Mouse (Mus musculus): ENCODE results near the gene Ago3.

Ago3 gene

DNA sequence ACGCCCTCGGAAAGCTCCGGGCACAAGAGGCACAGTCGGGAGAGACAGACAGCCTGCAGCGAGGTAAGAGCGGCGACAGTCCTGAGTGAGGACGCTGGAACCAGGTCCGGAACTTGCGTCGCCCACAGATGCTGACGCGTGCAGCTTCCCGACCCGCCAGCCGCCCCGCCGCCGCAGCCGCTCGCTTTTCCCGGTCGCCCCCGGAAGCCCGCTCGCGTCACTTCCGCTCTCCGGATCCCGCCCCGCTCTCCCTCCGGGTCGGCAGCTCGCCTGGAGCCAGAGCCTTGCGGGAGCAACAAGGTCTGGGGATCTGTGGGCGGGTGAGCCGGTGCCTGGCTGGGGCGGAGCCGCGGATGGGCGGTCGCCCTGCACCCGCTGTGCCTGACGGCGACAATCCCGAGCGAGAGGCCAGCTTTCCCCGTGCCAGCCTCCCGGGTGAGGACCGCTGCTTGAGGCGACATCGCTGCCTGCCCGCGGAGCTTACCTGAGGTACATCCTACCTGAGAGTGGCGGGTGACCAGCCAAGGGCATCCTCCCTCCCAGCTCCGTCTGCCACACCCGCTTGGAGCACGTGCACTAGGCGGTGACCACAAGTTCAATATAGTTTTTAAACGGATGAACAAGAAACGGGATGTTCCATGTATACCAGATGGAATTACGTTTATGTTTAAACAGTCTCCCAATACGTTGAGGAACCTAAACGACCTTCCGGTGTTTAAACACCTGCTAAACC, at the start of gene Ago3:
Ago3 (minus strand) TSS at position 210 of the 733 bp plus-strand sequence.
- DNase-seq: peak; percentile 94 to 95

GRCm38 (mm10) chr4:126473031-126473430, 43.7 kb upstream of the Ago3 start:
- no peak for DNase-seq

- no peak for DNase-seq
Observed at GRCm38 (mm10) chr4:126469334-126469733, 40.0 kb upstream of the Ago3 start.

- no peak for DNase-seq
Observed at GRCm38 (mm10) chr4:126468925-126469324, 39.6 kb upstream of the Ago3 start.

DNA sequence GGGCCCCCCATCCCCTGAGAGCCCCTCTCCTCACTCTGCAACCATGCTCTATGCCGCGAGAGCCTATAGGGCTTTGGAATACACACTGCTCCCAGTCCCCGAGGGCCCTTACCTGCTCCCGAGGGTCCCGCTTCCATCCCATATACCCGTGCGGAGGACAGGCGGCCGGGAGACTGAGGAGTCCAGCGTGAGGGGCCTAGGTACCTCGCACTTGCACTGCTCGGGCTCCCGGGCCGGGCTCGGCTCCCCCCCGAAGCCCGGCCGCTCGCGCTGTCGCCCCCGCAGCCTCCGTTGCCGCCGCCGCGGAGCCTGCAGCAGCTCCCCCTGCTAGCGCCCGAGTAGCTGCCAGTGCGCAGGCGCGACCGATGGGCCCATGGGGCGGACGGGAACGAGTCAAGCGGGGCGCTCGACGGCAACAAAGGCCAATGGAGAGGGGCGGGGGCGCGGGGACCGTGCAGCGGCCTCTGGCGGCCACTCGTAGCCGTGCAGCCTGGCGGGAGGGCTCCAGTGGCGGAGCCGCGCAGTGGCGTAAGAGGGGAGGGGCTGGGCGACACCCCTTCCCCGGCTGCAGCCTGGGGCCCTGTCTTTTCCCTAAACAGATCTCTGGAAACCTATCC, 39.0 kb upstream of the Ago3 start, which contains the start of gene Ago1:
Ago1 (minus strand) TSS at position 299 of the 617 bp plus-strand sequence.
- DNase-seq: peak; percentile 98

DNA sequence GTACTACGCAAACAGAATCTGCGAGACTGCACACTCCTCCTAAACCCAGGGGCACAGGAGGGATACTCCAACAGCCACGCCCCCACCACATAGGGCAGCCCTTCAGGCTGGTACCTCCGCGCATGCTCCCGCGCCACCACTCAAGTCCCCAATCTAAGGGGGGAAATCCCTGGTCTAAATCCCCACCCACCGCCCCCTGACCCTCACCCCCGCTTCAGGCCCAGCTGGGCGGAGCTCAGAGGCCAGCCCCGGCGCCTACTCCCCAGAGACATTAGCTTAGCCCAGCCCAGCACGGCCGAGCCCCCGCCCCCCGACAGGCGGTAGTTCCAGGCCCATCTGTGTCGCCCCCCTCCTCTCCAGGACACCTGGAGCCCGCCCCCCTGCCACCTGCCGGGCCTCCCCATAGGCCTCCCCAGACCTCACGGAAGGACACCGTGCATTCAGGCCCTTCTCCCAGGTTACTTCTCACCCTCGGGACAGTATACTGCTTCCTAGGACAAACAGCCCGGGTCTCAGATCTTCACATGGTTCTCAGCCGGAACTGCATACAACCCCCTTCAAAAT, 38.4 kb upstream of the Ago3 start:
- DNase-seq: peak; percentile 57 to 71

DNA sequence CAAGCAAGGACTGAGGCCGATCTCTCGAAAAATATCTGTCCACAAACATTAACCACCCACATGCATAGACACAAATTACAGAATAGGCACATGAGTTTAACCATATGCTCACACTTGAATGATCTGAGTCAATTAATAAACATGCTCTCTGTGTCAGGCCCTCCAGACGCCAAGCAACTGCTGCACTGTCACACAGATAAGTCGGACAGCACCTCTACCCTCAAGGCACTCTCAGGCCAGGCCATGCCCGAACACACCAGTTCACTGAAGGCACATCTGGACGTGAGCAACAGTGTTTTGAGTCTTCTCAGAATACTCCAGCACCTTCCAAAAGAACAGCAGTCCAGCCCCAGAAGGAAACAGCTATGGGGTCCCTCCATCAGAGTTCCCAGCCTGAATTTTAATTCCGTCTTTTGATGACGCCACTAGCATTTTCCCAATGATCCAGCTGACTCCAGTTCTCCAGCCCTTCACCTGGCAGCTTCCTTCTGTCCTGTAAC, 36.9 kb upstream of the Ago3 start:
- DNase-seq: no peak

DNA sequence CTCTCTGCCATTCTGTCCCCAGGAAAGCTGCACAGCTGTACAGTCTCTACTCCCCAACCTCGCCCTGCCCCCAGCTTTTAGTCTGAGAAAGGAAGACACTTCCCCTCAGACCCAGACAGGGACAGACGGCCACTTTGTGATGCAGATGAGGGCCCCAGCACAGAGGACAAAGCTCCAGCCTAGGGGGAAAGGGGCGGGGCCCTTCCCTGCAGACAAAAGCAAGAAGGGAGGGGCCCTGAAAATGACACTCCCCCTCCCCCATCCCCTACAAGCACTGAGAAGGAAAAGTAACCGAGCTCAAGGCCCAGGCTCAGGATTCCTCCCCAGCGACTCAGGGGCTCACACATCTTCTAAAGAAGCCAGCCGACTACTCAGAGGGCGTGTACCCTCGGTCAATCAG, 36.5 kb upstream of the Ago3 start:
- DNase-seq: peak in 1 of 2 experiments; percentile 18

DNA sequence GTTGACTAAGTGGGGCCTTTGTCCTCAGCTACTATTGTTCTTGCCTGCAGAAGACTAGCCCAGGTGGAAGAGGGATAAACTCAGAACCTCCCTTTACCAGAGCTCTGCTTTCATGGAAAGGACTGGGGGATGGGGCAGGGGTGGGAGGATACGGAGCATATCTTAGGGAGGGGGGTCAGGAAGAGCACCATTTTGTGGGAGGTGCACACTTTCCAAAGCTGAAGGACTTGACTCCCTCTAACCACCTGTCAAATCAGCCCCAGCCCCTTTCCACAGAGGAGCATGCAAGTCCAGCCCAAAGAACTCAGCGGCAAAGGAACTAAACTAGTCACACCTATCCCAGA, 35.5 kb upstream of the Ago3 start:
- DNase-seq: no peak

- DNase-seq: no peak
Observed at GRCm38 (mm10) chr4:126464189-126464891, 35.0 kb upstream of the Ago3 start.

- no peak for DNase-seq
Observed at GRCm38 (mm10) chr4:126455441-126455840, 26.1 kb upstream of the Ago3 start.

DNA sequence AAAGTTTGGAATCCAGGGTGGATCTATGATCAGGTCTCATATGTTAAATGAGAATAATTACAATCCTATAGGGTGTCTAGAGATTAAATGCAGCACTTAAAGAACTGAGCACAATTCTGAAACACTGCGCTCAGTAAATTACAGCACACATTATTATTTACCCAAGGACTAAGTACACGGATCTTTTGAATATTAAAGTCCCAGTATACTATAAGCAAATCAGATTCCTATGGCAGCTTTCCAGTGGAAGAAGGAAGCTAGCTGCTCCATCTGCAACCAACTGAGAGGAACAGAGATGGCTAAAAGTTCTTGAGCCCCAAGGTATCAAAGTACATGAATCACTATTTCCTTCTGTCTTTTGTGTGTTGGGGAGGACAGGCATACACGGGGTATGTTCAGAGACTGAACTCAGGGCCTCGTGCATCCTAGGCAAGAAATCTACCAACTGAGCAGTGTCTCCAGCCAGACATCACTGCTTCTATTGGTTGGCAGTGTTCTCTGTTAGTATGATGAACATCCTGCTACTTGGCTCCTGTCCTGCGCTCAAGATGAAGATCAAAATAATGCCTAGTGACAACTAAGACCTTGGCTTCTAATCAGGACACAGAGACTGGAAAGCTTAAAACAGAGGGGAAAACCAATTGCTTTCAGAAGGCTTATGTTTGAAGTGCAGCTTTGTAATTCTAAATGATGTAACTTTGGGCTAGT, 25.3 kb upstream of the Ago3 start:
- DNase-seq: peak; percentile 26 to 39

- DNase-seq: no peak
Observed at GRCm38 (mm10) chr4:126450268-126450667, 20.9 kb upstream of the Ago3 start.

DNA sequence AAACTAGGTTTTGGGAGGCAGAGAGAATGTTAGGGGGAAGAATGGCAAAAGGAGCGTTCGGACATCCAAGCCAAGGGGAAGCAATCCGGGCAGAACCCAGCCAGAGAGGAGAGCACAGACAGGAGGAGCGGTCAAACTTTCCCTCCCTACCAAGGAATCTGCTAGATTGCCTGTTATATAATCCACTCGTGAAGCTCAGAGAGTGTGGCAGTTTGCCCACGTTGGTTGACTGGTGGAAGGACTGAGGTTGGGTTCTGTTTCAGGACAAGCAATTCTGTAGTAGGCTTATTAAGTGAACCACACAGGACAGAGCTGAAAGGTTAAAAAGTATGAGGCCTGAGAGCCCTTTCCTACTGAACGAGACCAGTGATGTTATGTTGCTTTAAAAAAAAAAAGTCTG, 17.8 kb upstream of the Ago3 start:
- no peak for DNase-seq

DNA sequence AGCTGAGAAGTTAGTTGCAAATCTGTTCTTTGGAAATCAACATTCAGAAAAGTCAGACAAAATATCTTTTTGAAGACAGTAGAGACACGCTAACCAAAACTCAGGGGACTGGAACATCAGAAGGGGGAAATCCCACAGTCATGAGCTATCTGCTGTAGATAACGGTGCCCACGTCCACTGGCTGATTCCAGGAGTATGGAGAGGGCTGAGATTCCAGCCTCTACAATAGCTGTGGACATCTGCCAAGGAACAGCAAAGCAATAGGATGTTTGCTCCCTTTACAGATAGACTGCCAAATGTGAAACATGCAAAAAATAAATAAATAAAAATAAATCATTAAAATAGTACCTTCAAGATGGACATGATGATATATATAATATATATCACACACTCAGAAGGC, 15.2 kb upstream of the Ago3 start:
- DNase-seq: no peak

- no peak for DNase-seq
Observed at GRCm38 (mm10) chr4:126438261-126438660, 8.9 kb upstream of the Ago3 start.

GRCm38 (mm10) chr4:126436268-126436667, 6.9 kb upstream of the Ago3 start:
- peak; percentile 84 to 87 for DNase-seq

GRCm38 (mm10) chr4:126434094-126434493, 4.7 kb upstream of the Ago3 start:
- no peak for DNase-seq

DNA sequence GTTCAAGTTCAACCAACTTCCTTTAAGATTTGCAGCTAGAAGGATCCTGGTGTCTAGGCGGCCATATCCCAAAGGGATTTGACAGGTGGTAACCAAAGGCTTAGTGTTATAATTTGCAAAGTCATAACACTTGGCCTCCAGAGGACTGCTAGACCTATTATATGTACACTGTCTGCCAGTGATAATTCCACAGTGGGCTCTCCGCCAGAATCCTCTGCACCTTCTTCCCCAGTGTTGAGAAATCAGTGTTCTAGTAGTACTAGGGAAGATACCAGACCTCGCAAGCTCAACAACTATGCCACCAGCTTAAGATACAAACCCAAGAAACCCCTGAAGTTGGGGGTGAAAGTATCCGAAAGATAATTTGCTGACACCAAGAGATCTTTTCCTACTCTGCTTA, 3.8 kb upstream of the Ago3 start:
- peak in 1 of 2 experiments; percentile 19 for DNase-seq

DNA sequence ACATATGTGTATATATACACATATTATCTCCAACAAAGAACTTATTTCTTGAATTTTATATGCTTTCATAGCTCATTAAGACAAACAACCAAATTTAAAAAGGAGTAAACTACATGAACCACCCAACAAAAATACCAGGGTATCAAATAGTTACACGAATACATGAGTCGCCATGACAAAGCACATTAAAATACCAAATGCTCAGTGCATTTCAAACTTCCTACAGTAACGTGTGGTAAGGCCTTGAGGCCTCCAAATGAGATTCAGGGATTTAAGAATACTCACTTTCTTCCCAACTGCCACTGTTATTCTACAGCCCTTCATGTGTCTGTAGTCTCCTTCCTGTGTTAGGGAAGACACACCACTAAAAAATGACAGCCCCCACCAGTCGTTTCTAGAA, 2.4 kb upstream of the Ago3 start:
- no peak for DNase-seq

DNA sequence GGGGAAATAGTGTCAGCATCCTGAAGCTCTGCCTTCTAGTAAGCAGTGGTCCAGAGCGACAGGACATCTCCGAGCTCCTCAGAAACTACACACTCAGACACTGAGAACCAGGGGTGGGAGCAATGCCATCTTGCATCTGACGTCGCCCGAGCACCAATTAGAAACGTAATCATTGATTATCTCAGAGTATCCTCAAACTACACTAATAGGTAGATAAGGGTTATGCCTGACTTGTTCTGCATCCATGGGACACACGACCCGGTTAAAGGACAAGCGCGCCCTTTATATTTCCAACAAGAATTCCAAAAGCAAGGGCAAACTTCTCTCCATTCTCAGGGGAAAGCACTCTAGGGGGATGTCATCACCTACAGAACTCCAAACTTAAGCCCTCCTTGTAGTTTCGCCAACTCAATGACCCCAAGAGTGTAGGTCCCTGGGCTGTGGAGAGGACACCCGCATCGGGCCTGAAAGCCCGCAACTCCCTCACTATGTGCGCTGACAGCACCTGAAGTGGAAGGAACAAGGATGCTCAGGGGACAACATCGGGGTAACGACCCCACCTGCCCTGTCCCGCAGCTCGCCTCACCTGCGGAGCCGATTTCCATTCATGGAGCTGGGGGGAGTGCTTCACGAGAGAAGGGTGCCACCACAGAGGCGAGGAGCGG, 542 bp downstream of the Ago3 start:
- peak in 1 of 2 experiments; percentile 26 for DNase-seq

DNA sequence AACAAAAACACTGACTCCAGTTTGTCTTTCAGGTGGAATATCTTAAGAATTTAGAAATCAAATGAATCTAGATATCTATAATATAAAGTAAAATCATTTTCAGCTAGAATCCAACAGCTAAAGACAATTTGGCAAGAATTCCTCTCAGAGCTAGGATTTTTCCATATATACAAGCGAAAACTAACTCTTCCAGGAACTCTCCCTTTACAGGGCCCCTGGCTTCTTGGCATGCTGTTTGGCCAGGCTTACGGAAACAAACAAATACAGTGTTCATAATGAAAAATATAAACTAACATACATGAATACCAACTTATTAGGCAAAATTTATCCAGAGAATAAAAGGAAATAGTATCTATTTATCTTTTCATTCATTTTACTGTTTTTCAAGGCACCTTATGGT, 5.5 kb downstream of the Ago3 start:
- DNase-seq: no peak
